Mouse (Mus musculus): ENCODE data around the gene Map3k11. TPM values are rescaled to one million over a fixed set of nuclear protein-coding genes. Genes with fewer than 3 reads are reported as not detected.

Gene Map3k11
- polyA plus RNA-seq, 1 experiment from 2014 or later: 15.1 TPM

GRCm38 (mm10) chr19:5653969-5654719 is 34.4 kb upstream of the Map3k11 start:
- H3K27ac ChIP-seq: no peak overlapping the region
- H3K36me3 ChIP-seq: peaks cover 15% of the 10 kb centered on the region; the same call in 1 of the 2 replicates
- H3K4me2 ChIP-seq (replicated peaks): peak overlapping the region; percentile 70
- peaks cover 48% of the 10 kb centered on the region for H3K27me3 ChIP-seq
- WGBS: 8% methylated on average over 62 of the region's 62 CpGs
- ATAC-seq: peak; percentile 46
- H3K9ac ChIP-seq (replicated peaks): peak overlapping the region; percentile 57
- H3K4me1 ChIP-seq (replicated peaks): peaks cover 17% of the 10 kb centered on the region
- H3K4me3 ChIP-seq (replicated peaks): peak overlapping the region; percentile 42
- no peaks in the 10 kb centered on the region for H3K9me3 ChIP-seq

- peak overlapping the region; percentile 70 for H3K4me2 ChIP-seq (replicated peaks)
- WGBS: 5% methylated on average over 43 of the region's 43 CpGs
- no peak overlapping the region for H3K27ac ChIP-seq
- H3K36me3 ChIP-seq: peaks cover 17% of the 10 kb centered on the region; the same call in 1 of the 2 replicates
- H3K4me3 ChIP-seq (replicated peaks): peak overlapping the region; percentile 42
- ATAC-seq: peak; percentile 32; the same call in 1 of the 2 replicates
- H3K9ac ChIP-seq (replicated peaks): peak overlapping the region; percentile 57
- H3K4me1 ChIP-seq (replicated peaks): peaks cover 15% of the 10 kb centered on the region
- no peaks in the 10 kb centered on the region for H3K9me3 ChIP-seq
- peaks cover 48% of the 10 kb centered on the region for H3K27me3 ChIP-seq
Measured at GRCm38 (mm10) chr19:5654720-5655298, 33.7 kb upstream of the Map3k11 start.

- Histone ChIP-seq H3K4me2 (replicated peaks) (no peak overlapping the region), H3K27me3 (peaks cover 7% of the 10 kb centered on the region), H3K4me3 (replicated peaks) (no peak overlapping the region), H3K4me1 (replicated peaks) (peaks cover 15% of the 10 kb centered on the region), H3K27ac (no peak overlapping the region), H3K9ac (replicated peaks) (no peak overlapping the region), H3K36me3 (peaks cover 20% of the 10 kb centered on the region), H3K9me3 (no peaks in the 10 kb centered on the region)
- 89% methylated on average over 16 of the region's 16 CpGs for WGBS
- ATAC-seq: no peak
Measured at GRCm38 (mm10) chr19:5660942-5661751, 27.4 kb upstream of the Map3k11 start.

DNA sequence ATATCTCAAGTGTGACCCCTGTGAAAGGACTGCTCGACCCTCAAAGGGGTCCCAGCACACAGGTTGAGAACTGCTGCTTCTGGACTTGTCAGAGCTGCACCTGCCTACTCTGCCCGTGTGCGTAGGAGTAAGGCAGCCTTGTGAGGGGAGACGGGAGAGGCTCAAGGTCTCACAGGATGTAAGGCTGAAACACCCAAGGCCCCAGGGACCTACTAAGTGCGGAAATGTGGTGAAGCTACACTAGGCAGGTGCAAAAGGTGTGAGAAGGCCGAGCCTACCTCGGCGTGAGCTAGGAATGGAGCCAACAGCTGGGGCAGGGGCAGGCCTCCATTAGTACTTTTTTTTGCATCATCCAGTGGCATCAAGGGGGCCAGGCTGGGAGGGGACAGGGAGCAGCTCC is 26.2 kb upstream of the Map3k11 start:
- Histone ChIP-seq H3K4me3 (replicated peaks) (peak overlapping the region; percentile 38; the same call in 1 of the 2 replicates), H3K36me3 (peaks cover 31% of the 10 kb centered on the region), H3K27me3 (no peaks in the 10 kb centered on the region), H3K9ac (replicated peaks) (peak overlapping the region; percentile 64), H3K27ac (peak overlapping the region; percentile 68; the same call in 1 of the 2 replicates), H3K4me2 (replicated peaks) (peak overlapping the region; percentile 57), H3K9me3 (no peaks in the 10 kb centered on the region), H3K4me1 (replicated peaks) (peaks cover 15% of the 10 kb centered on the region)
- no peak for ATAC-seq
- WGBS: 80% methylated on average over 8 of the region's 8 CpGs

GRCm38 (mm10) chr19:5662981-5663913 is 25.3 kb upstream of the Map3k11 start, which contains the start of gene Sipa1:
Sipa1 (minus strand) TSS chr19:5663707.
- WGBS: 2% methylated on average over 32 of the region's 32 CpGs

DNA sequence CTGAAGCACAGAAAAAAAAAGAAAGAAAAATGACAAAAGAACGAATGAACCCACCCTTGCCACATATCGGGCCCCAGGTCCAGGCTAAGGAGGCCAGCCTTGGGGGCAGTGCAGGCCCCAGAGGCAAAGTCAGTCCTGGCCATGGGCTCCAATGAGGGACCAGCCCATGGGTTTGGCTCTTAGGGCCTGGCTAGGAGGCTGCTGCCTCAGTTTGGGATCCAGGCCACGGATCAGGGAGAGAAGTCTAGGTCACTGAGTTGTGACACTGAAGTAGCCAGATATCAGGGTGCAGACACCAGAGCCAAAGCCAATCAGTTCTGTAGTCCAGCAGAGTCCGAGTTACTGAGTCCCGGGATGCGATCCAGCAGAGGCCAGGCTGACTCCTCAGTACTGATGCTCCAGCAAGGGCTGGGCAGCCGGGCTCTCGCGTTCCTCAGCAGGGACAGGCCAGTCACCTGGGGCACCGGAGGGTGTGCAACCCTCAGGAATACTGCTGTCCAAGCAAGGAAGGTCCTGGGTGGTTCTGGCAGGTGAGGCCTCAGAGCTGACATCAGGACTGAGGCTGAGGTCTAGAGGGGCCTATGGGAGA is 23.8 kb upstream of the Map3k11 start:
- Histone ChIP-seq H3K4me1 (replicated peaks) (peaks cover 15% of the 10 kb centered on the region), H3K4me3 (replicated peaks) (no peak overlapping the region), H3K27ac (no peak overlapping the region), H3K27me3 (no peaks in the 10 kb centered on the region), H3K9ac (replicated peaks) (no peak overlapping the region), H3K9me3 (no peaks in the 10 kb centered on the region), H3K36me3 (peaks cover 52% of the 10 kb centered on the region), H3K4me2 (replicated peaks) (no peak overlapping the region)
- no peak for ATAC-seq
- WGBS: 92% methylated on average over 10 of the region's 10 CpGs

More at GRCm38 (mm10) chr19:5662981-5663913, 25.3 kb upstream of the Map3k11 start, which contains the start of gene Sipa1:
- ATAC-seq: peak; percentile 84
- no peaks in the 10 kb centered on the region for H3K9me3 ChIP-seq
- peaks cover 15% of the 10 kb centered on the region for H3K4me1 ChIP-seq (replicated peaks)
- H3K9ac ChIP-seq (replicated peaks): peak within 1 kb of the TSS; percentile 64
- H3K4me3 ChIP-seq (replicated peaks): peak within 1 kb of the TSS; percentile 38
- peak within 1 kb of the TSS; percentile 68 for H3K27ac ChIP-seq
- H3K4me2 ChIP-seq (replicated peaks): peak within 1 kb of the TSS; percentile 57
- H3K36me3 ChIP-seq: peaks cover 41% of the 10 kb centered on the region
- no peaks in the 10 kb centered on the region for H3K27me3 ChIP-seq

- Histone ChIP-seq H3K27me3 (no peaks in the 10 kb centered on the region), H3K36me3 (peaks cover 59% of the 10 kb centered on the region)
- 92% methylated on average over 15 of the region's 15 CpGs for WGBS
Measured at GRCm38 (mm10) chr19:5665465-5665864, 23.1 kb upstream of the Map3k11 start.

DNA sequence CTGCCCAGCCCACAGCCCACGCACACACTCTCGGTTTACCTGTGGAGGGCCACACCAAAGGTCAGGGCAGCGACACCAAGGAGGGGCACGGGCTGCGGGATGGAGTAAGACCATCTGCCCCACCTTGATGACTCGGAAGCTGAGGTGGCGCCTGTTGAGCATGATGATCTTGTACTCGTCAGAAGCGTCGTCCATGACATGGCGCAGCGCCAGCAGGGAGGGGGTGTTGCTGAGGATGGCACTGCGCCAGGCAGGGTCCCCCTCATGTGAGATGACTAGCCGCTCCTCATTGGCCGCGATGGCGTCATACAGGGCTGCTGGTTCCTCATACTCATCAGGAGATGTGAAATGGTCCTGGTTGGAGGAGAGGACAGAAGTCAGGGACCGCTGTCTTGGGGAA is 22.2 kb upstream of the Map3k11 start:
- no peak overlapping the region for H3K9ac ChIP-seq (replicated peaks)
- no peak overlapping the region for H3K4me2 ChIP-seq (replicated peaks)
- H3K27me3 ChIP-seq: no peaks in the 10 kb centered on the region
- H3K36me3 ChIP-seq: peaks cover 68% of the 10 kb centered on the region
- H3K27ac ChIP-seq: no peak overlapping the region
- no peak overlapping the region for H3K4me3 ChIP-seq (replicated peaks)
- H3K9me3 ChIP-seq: no peaks in the 10 kb centered on the region
- ATAC-seq: no peak
- H3K4me1 ChIP-seq (replicated peaks): peaks cover 15% of the 10 kb centered on the region
- WGBS: 95% methylated on average over 18 of the region's 18 CpGs

More at GRCm38 (mm10) chr19:5665465-5665864, 23.1 kb upstream of the Map3k11 start:
- H3K4me2 ChIP-seq (replicated peaks): no peak overlapping the region
- H3K9ac ChIP-seq (replicated peaks): no peak overlapping the region
- no peak overlapping the region for H3K27ac ChIP-seq
- no peaks in the 10 kb centered on the region for H3K9me3 ChIP-seq
- H3K4me3 ChIP-seq (replicated peaks): no peak overlapping the region
- H3K4me1 ChIP-seq (replicated peaks): peaks cover 15% of the 10 kb centered on the region
- no peak for ATAC-seq

- Histone ChIP-seq H3K27me3 (no peaks in the 10 kb centered on the region), H3K27ac (no peak overlapping the region), H3K4me2 (replicated peaks) (no peak overlapping the region), H3K36me3 (peaks cover 88% of the 10 kb centered on the region), H3K4me1 (replicated peaks) (peaks cover 7% of the 10 kb centered on the region), H3K4me3 (replicated peaks) (no peak overlapping the region), H3K9ac (replicated peaks) (no peak overlapping the region), H3K9me3 (no peaks in the 10 kb centered on the region)
- WGBS: 93% methylated on average over 4 of the region's 4 CpGs
- ATAC-seq: no peak
Measured at GRCm38 (mm10) chr19:5668372-5668771, 20.2 kb upstream of the Map3k11 start.

DNA sequence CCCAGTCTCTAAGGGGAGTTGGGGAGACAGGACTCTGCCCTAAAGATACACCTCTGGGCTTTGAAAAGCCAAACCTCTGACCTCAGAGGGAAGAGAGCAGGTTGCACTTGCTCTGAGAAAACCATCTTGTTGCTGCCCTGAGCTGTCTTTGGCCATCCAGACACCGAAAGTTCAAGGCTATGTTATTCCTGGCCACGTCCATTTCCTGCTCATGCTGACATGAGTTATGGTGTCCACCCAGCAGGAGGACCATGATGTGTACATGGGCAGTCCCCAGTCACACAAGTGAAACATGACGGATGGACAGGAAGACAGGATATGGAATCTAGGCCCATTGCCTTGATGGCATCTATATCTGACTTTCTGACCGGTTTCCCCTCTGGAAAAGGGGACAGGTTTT is 8.1 kb upstream of the Map3k11 start:
- Histone ChIP-seq H3K4me3 (replicated peaks) (no peak overlapping the region), H3K9me3 (no peaks in the 10 kb centered on the region), H3K27ac (no peak overlapping the region), H3K4me2 (replicated peaks) (no peak overlapping the region), H3K36me3 (peaks cover 95% of the 10 kb centered on the region), H3K27me3 (no peaks in the 10 kb centered on the region), H3K9ac (replicated peaks) (no peak overlapping the region), H3K4me1 (replicated peaks) (no peaks in the 10 kb centered on the region)
- no peak for ATAC-seq
- WGBS: 93% methylated on average over 4 of the region's 4 CpGs

- peaks cover 79% of the 10 kb centered on the region for H3K36me3 ChIP-seq
Measured at GRCm38 (mm10) chr19:5684236-5684635, 4.3 kb upstream of the Map3k11 start.

More at GRCm38 (mm10) chr19:5684236-5684635, 4.3 kb upstream of the Map3k11 start:
- Histone ChIP-seq H3K9ac (replicated peaks) (no peak overlapping the region), H3K4me1 (replicated peaks) (peaks cover 13% of the 10 kb centered on the region), H3K27ac (no peak overlapping the region), H3K4me2 (replicated peaks) (no peak overlapping the region), H3K27me3 (no peaks in the 10 kb centered on the region), H3K4me3 (replicated peaks) (no peak overlapping the region), H3K9me3 (no peaks in the 10 kb centered on the region)
- ATAC-seq: no peak
- 94% methylated on average over 12 of the region's 12 CpGs for WGBS
